Mouse (Mus musculus) E14TG2a.4 (cell line): ENCODE results near the gene Raet1e.
"Not testable (repeated sequence)": the region's sequence is repeated elsewhere in the genome, so short reads cannot be mapped to it uniquely, and the experiment has no call there.

Experiments used
- CTCF ChIP-seq: conservative IDR thresholded peaks from 2 replicates; pipeline ENCODE4 v1.5.1; 2014; ENCODE audit warnings: low read length
- NANOG ChIP-seq: IDR thresholded peaks from 2 replicates; pipeline ENCODE4 v1.6.1; 2014; ENCODE audit warnings: borderline replicate concordance, low read length, mixed read lengths

- not testable (repeated sequence) for TF ChIP-seq CTCF, NANOG
These were observed 120.1 kb downstream of the Raet1e start for GRCm38 (mm10) chr10:22278468-22278867.
